Mouse (Mus musculus) embryo, embryonic 11 days (tissue): Measurements from ENCODE around the gene Mta3.
"Not testable (repeated sequence)": the region's sequence is repeated elsewhere in the genome, so short reads cannot be mapped to it uniquely, and the experiment has no call there.

Experiments
- DNase-seq: peaks from one replicate; pipeline ENCODE4 v3.0.0-alpha.2; 2015

Gene Mta3

GRCm38 (mm10) chr17:83854284-83854918 lies 148.4 kb downstream of the Mta3 start:
- peak; percentile 51 for DNase-seq

GRCm38 (mm10) chr17:83858413-83858812 lies 152.4 kb downstream of the Mta3 start:
- DNase-seq, result no peak

- DNase-seq, result no peak
Measured at GRCm38 (mm10) chr17:83859639-83860038, 153.7 kb downstream of the Mta3 start.

- DNase-seq, result no peak
Measured at GRCm38 (mm10) chr17:83860224-83860623, 154.3 kb downstream of the Mta3 start.

- not testable (repeated sequence) for DNase-seq
Measured at GRCm38 (mm10) chr17:83860968-83861367, 155.0 kb downstream of the Mta3 start.

- peak; percentile 92 for DNase-seq
Measured at GRCm38 (mm10) chr17:83861444-83862133, 155.6 kb downstream of the Mta3 start.

GRCm38 (mm10) chr17:83862134-83862881 lies 156.3 kb downstream of the Mta3 start:
- DNase-seq, result peak; percentile 78

- no peak for DNase-seq
Measured at GRCm38 (mm10) chr17:83865366-83865765, 159.4 kb downstream of the Mta3 start.

- peak; percentile 87 for DNase-seq
Measured at GRCm38 (mm10) chr17:83866582-83866981, 160.6 kb downstream of the Mta3 start.

- DNase-seq, result no peak
Measured at GRCm38 (mm10) chr17:83870385-83870784, 164.4 kb downstream of the Mta3 start.
